Mouse (Mus musculus) cerebellum, postnatal 10 days (tissue): ENCODE measurements around the gene Lbhd2.
A peak's percentile ranks its signal among the peaks of the same experiment; 100 is the strongest.

Experiments used
- DNase-seq, 2 experiments: peaks; one replicate each; pipeline ENCODE4 v3.0.0; 2021; ENCODE audit warnings: mixed read lengths in 2 of 2

The Lbhd2 gene

GRCm38 (mm10) chr12:111411631-111412355, 5.2 kb downstream of the Lbhd2 start:
- peak; percentile 81 to 89 for DNase-seq

GRCm38 (mm10) chr12:111412581-111413284, 6.1 kb downstream of the Lbhd2 start:
- DNase-seq, result no peak

- peak; percentile 95 for DNase-seq
These were observed 6.7 kb downstream of the Lbhd2 start for GRCm38 (mm10) chr12:111413300-111413699.

GRCm38 (mm10) chr12:111416921-111417779, 10.5 kb downstream of the Lbhd2 start, which contains the start of gene Exoc3l4:
TSS of gene Exoc3l4 (plus strand) at chr12:111417017.
- DNase-seq, result peak; percentile 48 to 56

GRCm38 (mm10) chr12:111419918-111420317, 13.3 kb downstream of the Lbhd2 start:
- DNase-seq, result no peak

GRCm38 (mm10) chr12:111420946-111421709, 14.5 kb downstream of the Lbhd2 start:
- DNase-seq, result no peak

- no peak for DNase-seq
These were observed 16.2 kb downstream of the Lbhd2 start for GRCm38 (mm10) chr12:111422852-111423251.

GRCm38 (mm10) chr12:111423570-111424129, 17.0 kb downstream of the Lbhd2 start:
- no peak for DNase-seq

- DNase-seq, result no peak
These were observed 17.9 kb downstream of the Lbhd2 start for GRCm38 (mm10) chr12:111424547-111424946.

GRCm38 (mm10) chr12:111425258-111425657, 18.6 kb downstream of the Lbhd2 start:
- peak; percentile 94 to 96 for DNase-seq

- DNase-seq, result peak; percentile 97 to 99
These were observed 19.3 kb downstream of the Lbhd2 start for GRCm38 (mm10) chr12:111425789-111426460.

GRCm38 (mm10) chr12:111427438-111428113, 21.0 kb downstream of the Lbhd2 start:
- peak; percentile 63 to 70 for DNase-seq

- DNase-seq, result no peak
These were observed 21.8 kb downstream of the Lbhd2 start for GRCm38 (mm10) chr12:111428364-111428763.

GRCm38 (mm10) chr12:111428961-111429911, 22.6 kb downstream of the Lbhd2 start:
- peak; percentile 64 to 66 for DNase-seq

- DNase-seq, result no peak
These were observed 23.6 kb downstream of the Lbhd2 start for GRCm38 (mm10) chr12:111430049-111430867.

GRCm38 (mm10) chr12:111430868-111431817, 24.5 kb downstream of the Lbhd2 start:
- DNase-seq, result no peak

- DNase-seq, result no peak
These were observed 25.5 kb downstream of the Lbhd2 start for GRCm38 (mm10) chr12:111432097-111432496.
